Mouse (Mus musculus): ENCODE results near the gene 1700025F22Rik. TPM values are rescaled to one million over a fixed set of nuclear protein-coding genes. Genes with fewer than 3 reads are reported as not detected.
"Not testable (repeated sequence)": the region's sequence is repeated elsewhere in the genome, so short reads cannot be mapped to it uniquely, and the experiment has no call there.

The 1700025F22Rik gene
- polyA plus RNA-seq (2015; fragmentation: Nextera tagmentation; extraction: Ambion mirVana) = not detected in 2 replicates

- no peak within 1 kb of the TSS for H3K4me3 ChIP-seq (replicated peaks)
- H3K9me3 ChIP-seq (replicated peaks) = no peaks in the 10 kb centered on the region
- no peak within 1 kb of the TSS for H3K4me2 ChIP-seq
- ATAC-seq (ENCODE audit: low read depth) (no peak), DNase-seq (no peak)
- H3K36me3 ChIP-seq = no peaks in the 10 kb centered on the region
- 25% methylated on average over 10 of the region's 10 CpGs for WGBS (ENCODE audit: insufficient replicate concordance)
- no peaks in the 10 kb centered on the region for H3K4me1 ChIP-seq (replicated peaks)
- no peaks in the 10 kb centered on the region for H3K27me3 ChIP-seq
- H3K27ac ChIP-seq = no peak within 1 kb of the TSS
- H3K9ac ChIP-seq = no peak within 1 kb of the TSS
Observed at GRCm38 (mm10) chr19:11165172-11165571, at the start of gene 1700025F22Rik. Gene 1700025F22Rik, minus strand, starts transcription at chr19:11165320.

GRCm38 (mm10) chr19:11196546-11196945 is 31.4 kb upstream of the 1700025F22Rik start, which contains the start of gene Ms4a13:
Gene Ms4a13, minus strand, starts transcription at chr19:11196737.
- no peak within 1 kb of the TSS for H3K4me3 ChIP-seq (replicated peaks)
- no peak within 1 kb of the TSS for H3K27ac ChIP-seq
- no peaks in the 10 kb centered on the region for H3K36me3 ChIP-seq
- H3K9me3 ChIP-seq (replicated peaks) = no peaks in the 10 kb centered on the region
- no peaks in the 10 kb centered on the region for H3K4me1 ChIP-seq (replicated peaks)
- 59% methylated on average over 12 of the region's 12 CpGs for WGBS (ENCODE audit: insufficient replicate concordance)
- no peak for DNase-seq
- H3K4me2 ChIP-seq = no peak within 1 kb of the TSS
- H3K27me3 ChIP-seq = no peaks in the 10 kb centered on the region
- ATAC-seq (ENCODE audit: low read depth) = no peak
- no peak within 1 kb of the TSS for H3K9ac ChIP-seq

- H3K4me2 ChIP-seq = no peak overlapping the region
- H3K27me3 ChIP-seq = no peaks in the 10 kb centered on the region
- H3K36me3 ChIP-seq = no peaks in the 10 kb centered on the region
- no peaks in the 10 kb centered on the region for H3K4me1 ChIP-seq (replicated peaks)
- 29% methylated on average over 1 of the region's 1 CpGs for WGBS (ENCODE audit: insufficient replicate concordance)
- no peak overlapping the region for H3K27ac ChIP-seq
- ATAC-seq (ENCODE audit: low read depth) = no peak
- DNase-seq = no peak
- H3K9me3 ChIP-seq (replicated peaks) = no peaks in the 10 kb centered on the region
- no peak overlapping the region for H3K4me3 ChIP-seq (replicated peaks)
- no peak overlapping the region for H3K9ac ChIP-seq
Observed at GRCm38 (mm10) chr19:11192552-11192951, 27.4 kb upstream of the 1700025F22Rik start.

- H3K4me2 ChIP-seq = no peak overlapping the region
- ATAC-seq (ENCODE audit: low read depth) (no peak), DNase-seq (no peak)
- 14% methylated on average over 5 of the region's 5 CpGs for WGBS (ENCODE audit: insufficient replicate concordance)
- H3K9ac ChIP-seq = no peak overlapping the region
- no peak overlapping the region for H3K27ac ChIP-seq
- no peak overlapping the region for H3K4me3 ChIP-seq (replicated peaks)
- no peaks in the 10 kb centered on the region for H3K27me3 ChIP-seq
- no peaks in the 10 kb centered on the region for H3K36me3 ChIP-seq
- H3K9me3 ChIP-seq (replicated peaks) = no peaks in the 10 kb centered on the region
- no peaks in the 10 kb centered on the region for H3K4me1 ChIP-seq (replicated peaks)
Observed at GRCm38 (mm10) chr19:11184121-11184520, 19.0 kb upstream of the 1700025F22Rik start.

- H3K27ac ChIP-seq = no peak overlapping the region
- no peak for ATAC-seq (ENCODE audit: low read depth)
- H3K4me3 ChIP-seq (replicated peaks) = no peak overlapping the region
- no peak for DNase-seq
- 51% methylated on average over 2 of the region's 2 CpGs for WGBS (ENCODE audit: insufficient replicate concordance)
- no peak overlapping the region for H3K4me2 ChIP-seq
- no peaks in the 10 kb centered on the region for H3K27me3 ChIP-seq
- H3K9me3 ChIP-seq (replicated peaks) = no peaks in the 10 kb centered on the region
- H3K9ac ChIP-seq = no peak overlapping the region
- no peaks in the 10 kb centered on the region for H3K36me3 ChIP-seq
- no peaks in the 10 kb centered on the region for H3K4me1 ChIP-seq (replicated peaks)
Observed at GRCm38 (mm10) chr19:11177464-11177863, 12.3 kb upstream of the 1700025F22Rik start.

GRCm38 (mm10) chr19:11157890-11158289 is 7.2 kb downstream of the 1700025F22Rik start:
- not testable (repeated sequence) for H3K4me3 ChIP-seq (replicated peaks); H3K36me3 ChIP-seq; H3K4me2 ChIP-seq; H3K4me1 ChIP-seq (replicated peaks); H3K9me3 ChIP-seq (replicated peaks); DNase-seq; H3K9ac ChIP-seq; H3K27me3 ChIP-seq; H3K27ac ChIP-seq; ATAC-seq (ENCODE audit: low read depth)
- 74% methylated on average over 6 of the region's 6 CpGs for WGBS (ENCODE audit: insufficient replicate concordance)

GRCm38 (mm10) chr19:11135336-11135735 is 29.8 kb downstream of the 1700025F22Rik start:
- Histone ChIP-seq H3K9ac (no peak overlapping the region), H3K4me2 (no peak overlapping the region), H3K4me3 (replicated peaks) (no peak overlapping the region), H3K36me3 (no peaks in the 10 kb centered on the region), H3K27me3 (no peaks in the 10 kb centered on the region), H3K9me3 (replicated peaks) (no peaks in the 10 kb centered on the region), H3K4me1 (replicated peaks) (no peaks in the 10 kb centered on the region), H3K27ac (no peak overlapping the region)
- no peak for DNase-seq
- no peak for ATAC-seq (ENCODE audit: low read depth)
- 44% methylated on average over 4 of the region's 4 CpGs for WGBS (ENCODE audit: insufficient replicate concordance)

GRCm38 (mm10) chr19:11134852-11135251 is 30.3 kb downstream of the 1700025F22Rik start:
- ATAC-seq (ENCODE audit: low read depth) (no peak), DNase-seq (no peak)
- H3K27me3 ChIP-seq = no peaks in the 10 kb centered on the region
- H3K9me3 ChIP-seq (replicated peaks) = no peaks in the 10 kb centered on the region
- no peak overlapping the region for H3K27ac ChIP-seq
- H3K4me3 ChIP-seq (replicated peaks) = no peak overlapping the region
- no peaks in the 10 kb centered on the region for H3K36me3 ChIP-seq
- no peaks in the 10 kb centered on the region for H3K4me1 ChIP-seq (replicated peaks)
- H3K4me2 ChIP-seq = no peak overlapping the region
- 66% methylated on average over 2 of the region's 2 CpGs for WGBS (ENCODE audit: insufficient replicate concordance)
- H3K9ac ChIP-seq = no peak overlapping the region

GRCm38 (mm10) chr19:11130776-11131175 is 34.3 kb downstream of the 1700025F22Rik start, which contains the start of gene 1700017D01Rik:
Gene 1700017D01Rik, minus strand, starts transcription at chr19:11130876.
- not testable (repeated sequence) for H3K27ac ChIP-seq; H3K27me3 ChIP-seq; DNase-seq; H3K9me3 ChIP-seq (replicated peaks); ATAC-seq (ENCODE audit: low read depth); H3K36me3 ChIP-seq; H3K4me1 ChIP-seq (replicated peaks); H3K4me2 ChIP-seq; H3K9ac ChIP-seq; H3K4me3 ChIP-seq (replicated peaks)
- WGBS (ENCODE audit: insufficient replicate concordance) = 61% methylated on average over 8 of the region's 8 CpGs

GRCm38 (mm10) chr19:11129702-11130101 is 35.4 kb downstream of the 1700025F22Rik start:
- H3K27me3 ChIP-seq = no peaks in the 10 kb centered on the region
- WGBS (ENCODE audit: insufficient replicate concordance) = 64% methylated on average over 1 of the region's 1 CpGs
- H3K4me1 ChIP-seq (replicated peaks) = no peaks in the 10 kb centered on the region
- H3K27ac ChIP-seq = no peak overlapping the region
- ATAC-seq (ENCODE audit: low read depth) = no peak
- H3K9me3 ChIP-seq (replicated peaks) = no peaks in the 10 kb centered on the region
- no peaks in the 10 kb centered on the region for H3K36me3 ChIP-seq
- no peak for DNase-seq
- H3K9ac ChIP-seq = no peak overlapping the region
- H3K4me3 ChIP-seq (replicated peaks) = no peak overlapping the region
- H3K4me2 ChIP-seq = no peak overlapping the region

GRCm38 (mm10) chr19:11121016-11121420 is 44.1 kb downstream of the 1700025F22Rik start:
- H3K36me3 ChIP-seq = not testable (repeated sequence)

GRCm38 (mm10) chr19:11119338-11119737 is 45.8 kb downstream of the 1700025F22Rik start:
- no peak for DNase-seq
- no peak overlapping the region for H3K4me2 ChIP-seq
- H3K4me1 ChIP-seq (replicated peaks) = no peaks in the 10 kb centered on the region
- H3K27ac ChIP-seq = no peak overlapping the region
- no peaks in the 10 kb centered on the region for H3K36me3 ChIP-seq
- no peak for ATAC-seq (ENCODE audit: low read depth)
- H3K9ac ChIP-seq = no peak overlapping the region
- no peak overlapping the region for H3K4me3 ChIP-seq (replicated peaks)
- 49% methylated on average over 2 of the region's 2 CpGs for WGBS (ENCODE audit: insufficient replicate concordance)
- no peaks in the 10 kb centered on the region for H3K9me3 ChIP-seq (replicated peaks)
- peaks cover 4% of the 10 kb centered on the region; the same call in 1 of the 2 replicates for H3K27me3 ChIP-seq

More at GRCm38 (mm10) chr19:11121016-11121420, 44.1 kb downstream of the 1700025F22Rik start:
- WGBS (ENCODE audit: insufficient replicate concordance) = 2% methylated on average over 22 of the region's 38 CpGs
- DNase-seq; H3K27ac ChIP-seq; H3K9me3 ChIP-seq (replicated peaks); H3K27me3 ChIP-seq; H3K9ac ChIP-seq; H3K4me1 ChIP-seq (replicated peaks): not testable (repeated sequence)
- ATAC-seq (ENCODE audit: low read depth) = peak; percentile 97
- Histone ChIP-seq H3K4me2 (peak overlapping the region; percentile 42), H3K4me3 (replicated peaks) (peak overlapping the region; percentile 35)
